Mouse (Mus musculus): ENCODE measurements around the gene Sgcb.

DNA sequence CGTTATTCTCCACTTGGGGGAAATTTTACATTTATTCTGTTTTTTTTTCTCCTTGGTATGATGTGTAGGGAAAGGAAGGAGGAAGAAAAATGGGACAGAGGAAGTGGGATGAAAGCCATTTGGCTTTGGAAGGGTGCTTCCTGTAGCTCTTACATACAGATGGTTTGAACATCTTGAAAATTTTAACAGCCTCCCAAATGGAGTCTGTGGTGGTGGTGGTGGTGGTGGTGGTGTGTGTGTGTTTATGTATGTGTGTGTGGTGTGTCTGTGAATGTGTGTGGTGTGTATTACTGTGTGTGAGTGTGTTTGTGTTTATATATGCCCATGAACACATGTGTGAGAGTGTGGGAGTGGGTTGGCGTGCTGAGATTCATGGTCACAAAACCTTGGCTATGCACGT, 28.0 kb upstream of the Sgcb start:
- no peak for TF ChIP-seq CTCF (IDR thresholded peaks at IDR 0.05 in 2 of 3, conservative IDR thresholded peaks at IDR 0.05 in 1 of 3; ENCODE audit: control insufficient read depth in 1 of 3, insufficient read depth in 1 of 3, low read depth in 2 of 3, low read length in 3 of 3, poor library complexity in 1 of 3, severe bottlenecking in 1 of 3)
- TF ChIP-seq MAZ (IDR thresholded peaks at IDR 0.05; ENCODE audit: low read depth, low read length), result no peak
- no peak for TF ChIP-seq SMC3 (IDR thresholded peaks at IDR 0.05; ENCODE audit: low read depth, low read length)
- TF ChIP-seq POLR2A (IDR thresholded peaks at IDR 0.05; ENCODE audit: control insufficient read depth in 1 of 2, insufficient read depth in 1 of 2, low read depth in 1 of 2, low read length in 2 of 2, poor library complexity in 1 of 2), result no peak
- TF ChIP-seq UBTF (IDR thresholded peaks at IDR 0.05; ENCODE audit: borderline replicate concordance, insufficient read depth, low read depth, low read length), result no peak
- TF ChIP-seq MEF2A (IDR thresholded peaks at IDR 0.05; ENCODE audit: extremely low read depth, insufficient replicate concordance, low read depth, low read length, poor library complexity, severe bottlenecking), result no peak
- no peak for TF ChIP-seq MAX (IDR thresholded peaks at IDR 0.05; ENCODE audit: low read length)
